Mouse (Mus musculus): ENCODE measurements around the gene Dok5. TPM values are rescaled to one million over a fixed set of nuclear protein-coding genes. Genes with fewer than 3 reads are reported as not detected.

The Dok5 gene
- total RNA-seq, 2 experiments from 2014 or later: 50.9 to 51.1 TPM

DNA sequence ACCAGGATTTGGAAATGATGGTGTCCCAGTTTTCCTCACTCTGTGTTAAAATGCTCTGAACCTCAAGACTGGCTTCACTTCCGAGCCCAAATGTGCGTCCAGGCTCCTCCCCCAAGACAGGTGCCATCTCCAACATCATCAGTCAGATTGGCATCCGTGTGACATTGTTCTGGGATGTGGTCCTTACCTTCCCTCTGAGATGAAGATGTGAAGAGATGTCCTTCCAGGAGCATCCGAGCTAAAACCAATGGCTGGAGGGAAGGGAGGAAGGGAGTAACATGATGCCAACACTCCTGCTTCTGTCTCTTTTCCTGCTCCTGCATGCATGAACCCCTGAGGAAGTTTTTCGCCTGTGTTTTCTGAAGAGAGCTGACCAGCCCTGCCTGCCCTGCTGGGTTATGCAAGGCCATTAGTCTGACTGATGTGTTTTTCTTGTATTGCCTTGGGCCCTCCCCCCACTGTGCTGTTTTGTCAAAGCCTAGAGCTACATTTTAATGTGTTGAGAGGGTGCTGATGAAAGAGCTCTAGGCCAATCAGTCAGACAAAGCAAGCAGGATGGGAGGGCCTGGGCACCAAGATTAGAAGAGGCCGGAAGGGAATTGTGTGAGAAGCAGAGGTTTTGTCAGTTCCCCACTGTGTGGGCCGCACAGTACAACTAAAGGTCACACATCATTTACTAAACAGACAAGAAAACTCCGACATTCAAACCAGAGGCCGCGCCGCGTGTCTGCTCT, 106.4 kb downstream of the Dok5 start:
- DNase-seq (ENCODE audit: low spot score in 2 of 2): peak in 1 of 2 experiments; percentile 55
- intact Hi-C loops (cut with DNase I): no loop called here

DNA sequence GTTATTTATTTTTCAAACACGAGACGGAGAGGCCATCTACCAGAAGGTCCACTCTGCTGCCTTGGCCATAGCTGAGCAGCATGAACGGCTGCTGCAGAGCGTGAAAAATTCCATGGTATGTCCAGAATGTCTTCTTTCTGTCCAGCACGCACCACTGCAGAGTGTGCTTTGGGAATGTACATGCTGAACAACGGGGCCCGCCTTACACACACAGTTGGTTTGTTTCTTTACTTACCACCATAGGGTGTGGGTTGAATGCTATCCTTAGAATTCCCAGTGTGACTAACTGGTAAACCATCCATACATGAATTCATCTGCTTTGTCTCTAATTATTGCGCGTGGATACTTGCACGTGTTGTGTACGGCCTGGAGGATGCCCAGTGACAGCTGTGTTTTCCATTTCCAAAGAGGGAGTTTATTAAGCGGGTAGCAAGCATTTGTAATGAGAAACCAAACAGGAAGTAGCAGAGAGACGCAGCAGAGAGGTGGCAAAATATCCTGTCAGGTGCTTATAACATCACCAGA, 109.9 kb downstream of the Dok5 start:
- DNase-seq (ENCODE audit: low spot score in 2 of 2): no peak
- intact Hi-C loops (cut with DNase I): no loop called here

DNA sequence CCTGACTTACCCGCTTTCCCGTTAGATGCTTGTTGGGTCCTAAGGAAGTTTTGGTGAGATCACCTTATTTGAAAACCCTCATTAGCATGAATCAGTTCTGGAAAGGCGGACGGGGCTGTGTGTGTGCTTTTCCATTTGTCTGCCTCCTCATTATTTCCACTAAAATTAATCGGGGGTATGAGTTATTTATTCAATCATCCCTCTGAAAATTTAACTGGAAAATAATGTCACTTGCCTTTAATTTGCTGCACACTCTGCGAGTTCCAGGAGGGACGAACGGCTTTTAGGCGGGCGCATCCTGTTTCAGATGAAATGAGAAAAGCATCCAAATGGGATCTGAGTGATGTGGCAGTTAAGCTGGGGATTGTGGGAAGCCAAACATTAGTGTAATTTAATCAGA, 113.9 kb downstream of the Dok5 start:
- DNase-seq (ENCODE audit: low spot score in 2 of 2): no peak
- intact Hi-C loops (cut with DNase I): loop anchor here (5.0 kb wide), 2 partner anchors 78 to 108 kb away; no protein-coding TSS in a partner anchor

DNA sequence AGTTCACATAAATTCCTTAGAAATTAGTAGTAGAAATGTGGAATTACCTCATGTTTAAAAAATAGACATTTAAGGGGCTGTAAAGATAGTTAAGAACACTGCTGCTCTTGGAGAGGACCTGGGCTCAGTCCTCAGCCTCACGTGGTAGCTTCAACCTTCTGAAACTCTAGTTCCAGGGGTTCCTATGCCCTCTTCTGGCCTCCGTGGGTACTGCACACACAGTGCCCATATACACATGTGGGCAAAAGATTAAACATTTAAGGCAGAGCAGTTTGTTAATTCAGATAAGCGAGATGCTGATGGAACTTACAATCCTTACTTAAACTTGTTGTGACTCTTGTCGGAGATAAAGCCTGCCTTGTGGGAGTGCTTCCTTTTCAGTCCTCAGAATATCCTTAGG, 118.5 kb downstream of the Dok5 start:
- DNase-seq (ENCODE audit: low spot score in 2 of 2): no peak
- intact Hi-C loops (cut with DNase I): no loop called here

DNA sequence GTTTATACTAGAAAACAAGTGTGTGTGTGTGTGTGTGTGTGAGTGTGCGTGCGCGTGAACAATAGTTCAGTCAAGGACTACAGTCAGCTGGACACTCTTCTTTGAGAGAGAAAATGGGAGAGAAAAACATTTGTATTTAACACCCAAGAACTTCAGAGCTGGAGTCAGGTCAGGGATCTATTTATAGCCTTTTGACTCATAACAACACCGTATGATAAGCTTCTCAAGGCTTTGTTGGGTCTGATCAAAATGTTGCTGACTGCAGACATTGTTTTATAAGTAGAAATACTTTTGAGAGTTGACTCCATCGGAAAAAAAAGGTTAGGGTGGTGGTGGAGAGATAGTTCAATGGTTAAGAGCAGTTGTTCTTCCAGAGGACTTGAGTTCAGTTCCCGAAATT, 120.7 kb downstream of the Dok5 start:
- intact Hi-C loops (cut with DNase I): no loop called here
- DNase-seq (ENCODE audit: low spot score in 2 of 2): no peak

DNA sequence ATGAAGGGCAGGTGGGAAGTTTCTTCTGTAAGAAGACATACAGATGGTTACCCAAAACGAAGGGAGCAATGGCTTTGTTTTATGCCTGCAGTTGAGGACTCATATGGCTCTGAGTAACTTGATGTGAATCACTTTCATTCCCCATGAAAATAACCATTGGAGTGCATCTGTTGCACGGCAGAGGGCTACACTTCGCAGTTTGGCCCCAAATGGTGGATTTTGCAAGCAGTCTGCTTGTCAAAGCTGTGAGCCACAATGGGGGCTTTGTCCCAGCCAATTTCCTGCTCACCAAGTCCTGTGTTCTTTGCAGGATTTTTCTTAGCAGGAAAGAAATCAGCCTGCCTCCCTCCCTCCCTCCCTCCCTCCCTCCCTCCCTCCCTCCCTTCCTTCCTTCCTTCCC, 123.6 kb downstream of the Dok5 start:
- DNase-seq (ENCODE audit: low spot score in 2 of 2): peak in 1 of 2 experiments; percentile 49
- intact Hi-C loops (cut with DNase I): no loop called here

DNA sequence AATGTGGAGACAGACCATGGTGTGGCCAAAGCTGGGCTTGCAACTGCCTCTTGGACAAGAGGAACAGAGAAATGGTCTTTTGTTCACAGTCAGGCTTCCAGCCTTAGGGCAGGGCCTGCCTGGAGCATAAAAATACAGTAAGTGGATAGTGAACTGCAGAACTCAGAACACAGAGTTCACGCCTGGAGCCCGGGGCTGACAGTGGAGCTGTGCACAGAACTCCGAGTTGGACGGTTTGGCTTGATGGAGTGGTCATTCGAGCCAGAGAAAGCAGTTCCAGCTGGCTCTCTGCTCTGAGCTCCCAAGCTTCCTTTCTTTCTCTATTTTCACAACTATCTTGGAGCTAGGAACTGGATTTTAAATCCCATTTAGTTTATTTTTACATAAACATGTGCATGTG, 124.5 kb downstream of the Dok5 start:
- DNase-seq (ENCODE audit: low spot score in 2 of 2): peak in 1 of 2 experiments; percentile 23
- intact Hi-C loops (cut with DNase I): no loop called here

DNA sequence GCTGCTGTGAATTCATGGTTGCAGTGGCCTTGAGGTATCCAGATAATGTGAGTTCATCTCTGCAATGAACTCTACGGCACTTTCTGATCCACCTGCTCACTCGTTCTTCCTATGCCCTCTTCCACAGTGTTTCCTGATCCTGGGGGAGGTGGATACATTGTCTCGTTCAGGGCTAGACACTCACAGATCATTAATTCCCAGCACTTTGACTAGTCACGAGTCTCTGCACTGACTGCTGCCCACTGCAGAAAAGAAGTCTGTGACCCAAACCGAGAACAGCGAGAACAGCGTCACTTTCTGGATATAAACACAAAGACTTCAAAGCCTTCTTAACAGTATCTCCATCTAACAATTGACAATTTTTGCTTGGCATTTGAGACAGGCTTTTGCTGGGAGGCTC, 125.9 kb downstream of the Dok5 start:
- no peak for DNase-seq (ENCODE audit: low spot score in 2 of 2)
- intact Hi-C loops (cut with DNase I): no loop called here

DNA sequence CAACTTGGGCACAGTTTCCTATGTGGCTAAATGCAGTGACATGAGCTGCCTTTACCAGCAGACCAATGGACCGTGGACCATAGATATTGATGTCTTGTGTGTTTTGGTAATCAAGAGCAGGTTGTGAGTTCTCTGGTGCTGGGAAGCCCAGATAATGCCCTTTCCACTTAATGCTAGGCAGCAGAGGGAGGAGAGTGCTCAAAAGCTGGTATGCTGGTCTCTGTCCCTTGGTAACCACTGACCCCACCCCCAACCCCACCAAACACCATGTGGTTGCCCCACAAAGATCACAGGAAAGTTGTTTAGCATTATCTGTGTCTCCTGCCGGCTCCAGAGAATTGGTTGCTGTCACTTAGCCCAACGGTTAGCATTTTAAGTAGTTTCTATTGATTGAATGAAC, 127.0 kb downstream of the Dok5 start:
- DNase-seq (ENCODE audit: low spot score in 2 of 2): no peak

DNA sequence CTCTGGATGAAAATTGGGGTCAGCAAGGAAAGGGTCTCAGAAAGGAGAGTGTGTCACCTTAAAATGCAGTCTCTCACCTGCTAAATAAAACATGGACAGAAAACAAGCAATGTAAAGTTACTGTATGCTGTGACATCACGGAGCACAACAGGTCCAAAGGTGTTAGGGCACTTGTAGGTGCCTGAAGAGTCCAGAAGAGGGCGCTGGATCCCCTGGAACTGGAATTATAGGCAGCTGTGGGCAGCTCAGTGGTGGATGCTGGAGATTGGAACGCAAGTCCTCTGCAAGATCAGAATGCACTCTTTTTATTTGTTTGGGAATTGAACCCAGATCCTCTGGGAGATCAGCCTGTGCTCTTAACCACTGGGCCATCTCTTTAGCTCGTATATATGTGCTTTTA, 129.0 kb downstream of the Dok5 start:
- peak in 1 of 2 experiments; percentile 45 for DNase-seq (ENCODE audit: low spot score in 2 of 2)
- intact Hi-C loops (cut with DNase I): no loop called here

More for the DNA sequence above, 127.0 kb downstream of the Dok5 start:
- intact Hi-C loops (cut with DNase I): no loop called here

DNA sequence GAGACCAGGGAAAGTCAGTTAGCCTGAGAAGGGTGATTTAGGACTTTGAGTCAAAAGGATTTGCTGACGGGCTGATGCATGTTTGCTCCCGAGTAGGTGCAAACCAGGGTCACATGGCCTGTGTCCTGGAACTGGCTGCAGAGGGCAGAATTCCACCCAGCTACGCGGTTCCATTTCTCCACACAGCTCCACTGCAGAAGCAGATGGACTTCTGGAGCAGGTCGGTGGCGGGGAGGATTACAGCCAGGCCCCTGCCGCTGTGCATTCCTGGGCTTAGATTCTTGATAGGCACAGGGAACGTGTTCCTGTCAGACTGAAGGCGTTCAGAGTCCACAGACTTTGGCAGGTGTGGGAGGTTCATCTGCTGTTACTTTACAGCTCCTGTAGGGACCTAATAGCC, 131.2 kb downstream of the Dok5 start:
- intact Hi-C loops (cut with DNase I): no loop called here
- DNase-seq (ENCODE audit: low spot score in 2 of 2): no peak

DNA sequence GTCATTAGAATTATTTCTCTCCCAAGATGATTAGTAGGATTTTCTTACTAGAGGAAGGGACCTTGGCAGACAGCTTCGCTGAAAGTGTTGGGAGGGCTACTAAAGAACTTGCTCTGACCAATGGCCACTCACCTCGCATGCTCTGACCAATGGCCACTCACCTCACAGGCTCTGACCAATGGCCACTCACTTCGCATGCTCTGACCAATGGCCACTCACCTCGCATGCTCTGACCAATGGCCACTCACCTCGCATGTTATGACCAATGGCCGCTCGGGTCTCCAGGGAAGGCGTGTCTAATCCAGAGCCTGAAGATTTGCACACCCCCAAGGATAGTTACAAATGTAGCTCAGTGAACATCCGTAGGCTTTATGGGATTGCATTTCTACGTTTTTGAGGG, 131.6 kb downstream of the Dok5 start:
- no peak for DNase-seq (ENCODE audit: low spot score in 2 of 2)
- intact Hi-C loops (cut with DNase I): no loop called here

DNA sequence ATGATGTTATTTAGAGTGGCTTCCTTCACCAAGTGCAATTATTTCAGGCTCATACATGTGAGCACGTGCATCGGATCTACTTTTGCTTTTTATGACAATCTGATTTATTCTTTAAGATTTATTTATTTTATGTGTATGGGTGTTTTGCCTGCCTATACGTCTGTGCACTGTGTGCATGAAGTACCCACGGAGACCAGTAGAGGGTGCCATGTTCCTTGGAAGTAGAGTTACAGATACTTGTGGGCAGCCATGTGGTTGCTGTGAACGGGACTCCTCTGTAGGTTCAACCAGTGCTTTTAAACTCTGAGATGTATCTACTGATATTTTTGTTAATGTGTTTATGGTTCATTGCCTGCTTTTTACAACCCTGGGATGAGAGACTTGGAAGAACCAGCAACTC, 132.4 kb downstream of the Dok5 start:
- peak in 1 of 2 experiments; percentile 41 for DNase-seq (ENCODE audit: low spot score in 2 of 2)
- intact Hi-C loops (cut with DNase I): no loop called here

DNA sequence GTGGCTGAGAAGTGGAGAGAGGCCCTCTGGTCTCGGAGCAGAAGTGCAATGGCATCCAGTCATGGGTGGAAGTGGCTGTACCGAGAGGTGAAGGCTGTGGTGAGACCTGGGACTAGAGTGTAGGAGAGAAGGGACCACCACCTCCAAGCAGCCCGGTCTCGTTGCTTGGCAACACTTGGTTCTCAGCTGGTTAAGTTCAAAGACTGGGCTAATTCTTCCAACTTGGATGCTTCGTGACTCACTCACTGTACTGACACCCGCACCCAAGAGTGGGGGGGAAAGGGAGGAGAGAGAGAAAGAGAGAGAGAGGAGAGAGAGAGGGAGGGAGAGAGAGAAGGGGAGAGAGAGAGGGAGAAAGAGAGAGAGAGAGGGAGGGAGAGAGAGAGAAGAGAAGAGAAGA, 133.2 kb downstream of the Dok5 start:
- intact Hi-C loops (cut with DNase I): no loop called here
- peak in 1 of 2 experiments; percentile 37 for DNase-seq (ENCODE audit: low spot score in 2 of 2)

DNA sequence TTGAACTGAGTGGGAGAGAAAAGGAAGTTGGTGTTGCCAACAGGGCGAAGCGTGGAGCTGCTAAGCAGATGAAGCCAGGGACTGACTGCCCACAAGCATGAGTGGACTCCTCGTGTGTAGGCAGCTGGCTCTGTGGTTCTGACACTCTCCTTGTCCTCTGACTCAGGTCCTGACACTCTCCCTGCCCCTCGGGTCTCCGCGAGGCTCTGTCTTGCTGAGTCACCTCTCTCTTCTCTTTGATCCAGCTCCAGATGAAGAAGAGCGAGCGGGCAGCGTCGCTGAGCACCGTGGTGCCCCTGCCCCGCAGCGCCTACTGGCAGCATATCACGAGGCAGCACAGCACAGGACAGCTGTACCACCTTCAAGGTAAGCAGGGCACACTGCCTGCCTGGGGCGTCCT, 139.0 kb downstream of the Dok5 start:
- intact Hi-C loops (cut with DNase I): no loop called here

DNA sequence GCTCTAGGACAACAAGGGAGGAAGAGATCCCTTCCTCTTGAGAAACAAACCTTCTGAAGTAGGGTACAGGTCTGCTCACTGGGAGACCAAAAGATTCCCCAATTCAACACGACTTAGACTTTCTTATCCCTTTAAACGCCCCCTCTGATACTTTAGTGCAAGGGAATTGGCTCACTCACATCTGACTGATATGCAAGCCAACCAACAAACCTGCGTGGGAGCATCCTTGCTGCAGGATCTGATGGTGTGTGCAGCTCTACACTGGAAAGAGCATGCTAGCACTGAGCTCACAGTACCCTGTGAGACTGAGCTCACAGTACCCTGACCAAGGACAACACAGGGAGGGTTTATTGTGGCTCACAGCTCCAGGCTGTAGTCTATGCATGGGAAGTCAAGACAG, 139.9 kb downstream of the Dok5 start:
- intact Hi-C loops (cut with DNase I): no loop called here
- no peak for DNase-seq (ENCODE audit: low spot score in 2 of 2)

More for the DNA sequence above, 139.0 kb downstream of the Dok5 start:
- no peak for DNase-seq (ENCODE audit: low spot score in 2 of 2)

DNA sequence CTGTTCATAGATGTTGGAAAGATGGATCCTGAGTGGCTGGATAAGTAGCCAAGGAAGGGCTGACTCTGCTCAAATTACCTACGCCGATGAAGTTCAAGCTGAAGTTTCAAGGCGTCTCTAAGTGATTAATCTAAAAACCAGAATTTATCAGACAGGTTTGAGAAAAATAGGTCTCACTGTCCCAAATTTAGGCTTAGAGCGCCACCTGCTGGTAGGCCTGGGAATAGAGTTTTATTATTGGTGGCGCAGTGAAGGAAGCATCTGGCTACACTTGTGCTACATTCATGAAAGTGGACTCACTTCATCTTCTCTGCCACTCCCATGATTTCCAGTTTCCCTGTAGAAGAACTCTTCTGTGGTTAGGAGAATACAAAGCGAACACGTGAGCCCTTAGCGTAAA, 141.8 kb downstream of the Dok5 start:
- intact Hi-C loops (cut with DNase I): loop anchor here (2.0 kb wide), 1 partner anchor 277 kb away; no protein-coding TSS in a partner anchor
- DNase-seq (ENCODE audit: low spot score in 2 of 2): peak; percentile 79 to 90

DNA sequence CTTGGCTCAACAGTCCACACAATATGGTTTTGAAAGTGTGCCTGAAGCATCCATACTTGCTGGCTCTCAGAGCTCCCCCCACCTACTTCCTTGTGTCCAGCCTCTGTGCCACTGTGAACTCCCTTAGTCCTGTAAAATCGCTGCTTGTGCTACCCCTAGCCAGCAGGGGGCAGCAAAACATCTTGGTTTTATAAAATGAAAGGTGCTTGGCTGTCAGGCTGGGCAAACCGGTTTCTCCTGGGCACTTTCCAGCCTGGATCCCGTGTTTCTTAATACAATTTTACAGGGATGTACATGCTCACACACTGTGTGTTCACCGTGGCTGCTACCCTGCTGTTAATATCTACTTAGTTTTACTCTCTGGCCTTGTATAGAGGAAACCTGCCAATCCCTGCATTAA, 145.9 kb downstream of the Dok5 start:
- intact Hi-C loops (cut with DNase I): loop anchor here (1.0 kb wide), 1 partner anchor 1339 kb away; no protein-coding TSS in a partner anchor

DNA sequence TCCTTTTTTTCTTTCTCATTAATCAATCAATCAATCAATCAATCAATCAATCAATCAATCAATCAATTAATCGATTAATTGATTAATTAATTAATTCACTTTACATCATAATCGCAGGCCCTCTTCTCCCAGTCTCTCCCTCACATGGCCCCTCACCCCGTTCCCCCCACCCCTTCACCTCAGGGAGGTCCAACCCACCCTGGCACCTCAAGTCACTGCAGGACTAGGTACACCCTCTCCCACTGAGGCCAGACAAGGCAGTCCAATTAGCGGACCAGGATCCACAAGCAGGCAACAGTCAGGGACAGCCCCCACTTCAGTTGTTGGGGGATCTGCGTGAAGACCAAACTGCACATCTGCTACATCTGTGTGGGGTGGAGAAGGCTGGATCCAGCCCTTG, 146.3 kb downstream of the Dok5 start:
- intact Hi-C loops (cut with DNase I): loop anchor here (1.0 kb wide), 1 partner anchor 1338 kb away; no protein-coding TSS in a partner anchor
- DNase-seq (ENCODE audit: low spot score in 2 of 2): no peak

More for the DNA sequence above, 145.9 kb downstream of the Dok5 start:
- DNase-seq (ENCODE audit: low spot score in 2 of 2): peak; percentile 86

DNA sequence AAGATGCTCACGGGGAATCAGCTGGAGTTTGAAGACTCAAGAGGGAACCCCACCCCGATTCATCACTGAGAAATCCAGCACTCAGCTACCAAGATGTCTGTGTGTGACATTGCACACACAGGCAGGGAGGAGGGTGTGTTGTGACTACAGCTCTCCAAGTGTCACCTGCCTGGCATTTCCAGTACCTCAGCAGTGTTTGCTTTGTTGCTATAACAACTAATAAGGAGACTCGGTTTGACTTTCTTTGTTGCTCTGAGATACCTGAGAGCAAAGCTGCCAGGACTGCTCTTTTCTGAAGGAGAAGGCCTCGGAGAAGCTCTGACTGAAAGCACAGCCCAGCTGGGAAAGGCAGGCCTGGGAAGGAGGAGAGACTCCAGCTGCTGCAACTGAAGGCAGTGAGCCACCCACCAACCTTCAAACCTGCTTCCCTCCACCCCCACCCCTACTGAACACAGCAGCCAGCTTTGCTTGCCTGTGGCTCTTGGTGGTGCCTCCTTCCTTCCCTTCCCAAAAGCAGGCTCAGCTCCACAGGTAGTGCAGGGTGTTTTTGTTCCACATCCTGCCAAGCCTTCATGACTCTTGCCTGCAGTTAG, 152.7 kb downstream of the Dok5 start:
- intact Hi-C loops (cut with DNase I): loop anchor here (10.0 kb wide), 1 partner anchor 1450 kb away; no protein-coding TSS in a partner anchor

DNA sequence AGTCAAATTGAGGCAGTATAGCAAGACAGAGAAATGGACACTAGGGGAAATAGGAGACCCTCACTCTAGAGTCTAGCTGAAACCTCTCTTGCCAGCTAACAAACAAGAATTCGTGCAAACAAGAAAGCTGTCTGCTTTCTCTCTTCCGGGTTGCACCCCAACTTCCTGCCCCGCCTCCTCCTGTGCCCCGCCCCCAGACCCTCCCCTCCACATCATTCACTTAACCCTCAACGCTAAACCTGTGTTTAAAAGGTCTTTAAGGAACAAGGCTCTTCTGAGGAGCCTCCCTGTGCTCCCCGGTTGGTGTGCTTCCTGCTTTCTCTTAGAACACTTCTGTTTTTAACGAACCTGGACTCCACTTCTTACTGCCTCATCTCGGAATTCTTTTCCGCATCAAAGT, 156.4 kb downstream of the Dok5 start:
- DNase-seq (ENCODE audit: low spot score in 2 of 2): no peak
- intact Hi-C loops (cut with DNase I): loop anchor here (10.0 kb wide), 1 partner anchor 1447 kb away; no protein-coding TSS in a partner anchor

More for the DNA sequence above, 152.7 kb downstream of the Dok5 start:
- peak in 1 of 2 experiments; percentile 37 for DNase-seq (ENCODE audit: low spot score in 2 of 2)

Data from left cerebral cortex, postnatal 14 days (tissue).